Mouse (Mus musculus) thymus, adult 2 months (tissue): ENCODE measurements around the gene Runx3. TPM values are rescaled to one million over a fixed set of nuclear protein-coding genes. Genes with fewer than 3 reads are reported as not detected.

ENCODE experiments used
- DNase-seq: peaks from one replicate; pipeline ENCODE4 v3.0.0; 2021
- H3K27ac ChIP-seq: fragments of 200-500 bp; 2 replicates; pipeline ENCODE4 v1.5.1; 2012; ENCODE audit warnings: low read length, control low read depth; ENCODE audit not compliant: control insufficient read depth, insufficient read depth
- H3K27me3 ChIP-seq: fragments of 200-500 bp; 2 replicates; pipeline ENCODE4 v1.6.1; 2012; ENCODE audit warnings: mild to moderate bottlenecking, low read length, moderate library complexity, mixed read lengths; ENCODE audit not compliant: control insufficient read depth, insufficient read depth
- H3K36me3 ChIP-seq: fragments of 200-500 bp; 2 replicates; pipeline ENCODE4 v1.6.1; 2012; ENCODE audit warnings: mild to moderate bottlenecking, low read length, moderate library complexity; ENCODE audit not compliant: control insufficient read depth, insufficient read depth
- H3K4me1 ChIP-seq: fragments of 200-500 bp; replicated peaks from 2 replicates; pipeline ENCODE4 v1.6.1; 2012; ENCODE audit warnings: low read length; ENCODE audit not compliant: control insufficient read depth, insufficient read depth
- H3K4me3 ChIP-seq: fragments of 200-500 bp; 2 replicates; pipeline ENCODE4 v1.5.1; 2012; ENCODE audit warnings: mild to moderate bottlenecking, low read length, control low read depth, moderate library complexity; ENCODE audit not compliant: control insufficient read depth, insufficient read depth
- CTCF ChIP-seq: fragments of 200-500 bp; IDR thresholded peaks from 2 replicates; pipeline ENCODE4 v1.5.1; 2012; ENCODE audit warnings: mild to moderate bottlenecking, control low read depth, low read length, moderate library complexity, borderline replicate concordance; ENCODE audit not compliant: control insufficient read depth, poor library complexity, insufficient read depth; ENCODE audit errors: extremely low read depth
- POLR2A ChIP-seq: fragments of 200-500 bp; IDR thresholded peaks from 2 replicates; pipeline ENCODE4 v1.6.1; 2012; ENCODE audit warnings: mild to moderate bottlenecking, low read length, control low read depth, moderate library complexity; ENCODE audit not compliant: control insufficient read depth, poor library complexity, insufficient read depth; ENCODE audit errors: extremely low read depth
- WGBS: fragments of 180-500 bp; shearing (Covaris S2); methylation state at CpG from one replicate; pipeline ENCODE4 v1.1.7; 2018; 5-methylcytosine and 5-hydroxymethylcytosine counted together
- polyA plus RNA-seq: library from polyadenylated mRNA; depleted of rRNA; stranded (reverse); fragments of >200 nt; gene quantifications from 2 replicates; pipeline ENCODE4 v1.2.3, GENCODE M21; 2012; rRNA removed

Runx3 gene
- polyA plus RNA-seq, 1 experiment: 24.6 TPM

GRCm38 (mm10) chr4:135226008-135226667 is 105.7 kb downstream of the Runx3 start:
- no peak overlapping the region for H3K27ac ChIP-seq
- no peak for TF ChIP-seq POLR2A
- TF ChIP-seq CTCF: no peak
- H3K4me3 ChIP-seq: no peak overlapping the region
- peaks cover 33% of the 10 kb centered on the region; the same call in 1 of the 2 replicates for H3K36me3 ChIP-seq
- DNase-seq: no peak
- H3K27me3 ChIP-seq: no peaks in the 10 kb centered on the region
- WGBS: 92% methylated on average over 12 of the region's 12 CpGs
- H3K4me1 ChIP-seq: no peaks in the 10 kb centered on the region

Other genes starting within 250 kb of the Runx3 start
- 196 and 226 TPM in 2 replicates for gene Tmem50a, start 205.6 kb upstream of the Runx3 start, polyA plus RNA-seq
- 1,774 and 1,821 TPM in 2 replicates for gene Rsrp1, start 197.1 kb upstream of the Runx3 start, polyA plus RNA-seq
- gene Syf2, start 189.8 kb upstream of the Runx3 start, polyA plus RNA-seq: 36.8 and 42.8 TPM in 2 replicates
- 50.2 and 55.1 TPM in 2 replicates for gene Clic4, start 152.2 kb downstream of the Runx3 start, polyA plus RNA-seq
- gene Srrm1, start 232.7 kb downstream of the Runx3 start, polyA plus RNA-seq: 41.0 and 50.0 TPM in 2 replicates